Mouse (Mus musculus) lung, embryonic 15.5 days (tissue): Measurements from ENCODE around the gene St8sia1. TPM values are rescaled to one million over a fixed set of nuclear protein-coding genes. Genes with fewer than 3 reads are reported as not detected.

Experiments
- ATAC-seq: fragments of 200-750 bp; cut with Nextera tagmentation; 2 replicates; pipeline ENCODE4 v1.8.0; 2017; ENCODE audit warnings: moderate number of reproducible peaks, borderline replicate concordance; ENCODE audit not compliant: low FRiP score, low TSS enrichment; ENCODE audit errors: extremely low read depth
- H3K27ac ChIP-seq: fragments of 300-500 bp; sonication (generic); 2 replicates; pipeline ENCODE4 v1.5.1; 2015; ENCODE audit warnings: moderate library complexity, mild to moderate bottlenecking, inconsistent platforms
- H3K27me3 ChIP-seq: fragments of 300-500 bp; sonication (generic); 2 replicates; pipeline ENCODE4 v1.6.1; 2015; ENCODE audit warnings: inconsistent platforms
- H3K36me3 ChIP-seq: fragments of 300-500 bp; sonication (generic); 2 replicates; pipeline ENCODE4 v1.6.1; 2015; ENCODE audit warnings: inconsistent platforms
- H3K4me1 ChIP-seq: fragments of 300-500 bp; sonication (generic); 2 replicates; pipeline ENCODE4 v1.6.1; 2015; ENCODE audit warnings: inconsistent platforms
- H3K4me2 ChIP-seq: fragments of 300-500 bp; sonication (generic); 2 replicates; pipeline ENCODE4 v1.6.1; 2015; ENCODE audit warnings: inconsistent platforms, mild to moderate bottlenecking, moderate library complexity
- H3K4me3 ChIP-seq: fragments of 300-500 bp; sonication (generic); 2 replicates; pipeline ENCODE4 v1.5.1; 2015; ENCODE audit warnings: mild to moderate bottlenecking, inconsistent platforms
- H3K9ac ChIP-seq: fragments of 300-500 bp; sonication (generic); 2 replicates; pipeline ENCODE4 v1.6.1; 2015; ENCODE audit warnings: inconsistent platforms
- H3K9me3 ChIP-seq: fragments of 300-500 bp; sonication (generic); 2 replicates; pipeline ENCODE4 v1.6.1; 2016; ENCODE audit warnings: inconsistent platforms
- WGBS: fragments of 180-500 bp; shearing (Covaris S2); methylation state at CpG from one replicate; pipeline ENCODE4 v1.1.7; 2015; 5-methylcytosine and 5-hydroxymethylcytosine counted together
- polyA plus RNA-seq: library from polyadenylated mRNA; unstranded; fragments of >200 nt; fragmentation: Nextera tagmentation; extraction: Ambion mirVana; gene quantifications from 2 replicates; pipeline ENCODE4 v1.2.1, GENCODE M21; 2015

The St8sia1 gene
- polyA plus RNA-seq, 1 experiment from 2014 or later, result 0.46 TPM

DNA sequence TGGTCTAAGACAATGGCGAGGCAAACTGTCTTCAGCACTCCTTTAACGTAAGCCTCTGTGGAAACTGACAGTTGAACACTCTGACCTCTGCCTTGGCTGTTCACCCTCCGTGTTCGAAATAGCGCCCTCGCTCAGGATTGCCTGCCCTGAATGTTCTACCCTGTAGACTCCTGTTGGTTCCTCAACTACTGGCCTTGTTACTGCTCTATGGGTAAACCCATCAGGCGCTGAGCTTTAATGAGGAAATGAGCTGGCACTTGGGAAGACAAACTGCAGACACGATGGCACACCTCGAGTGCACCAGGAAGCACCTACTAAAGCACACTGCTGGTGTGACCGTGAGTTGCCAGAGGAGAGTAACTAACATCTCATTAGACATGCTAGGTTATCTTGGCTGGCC lies 49.6 kb downstream of the St8sia1 start:
- H3K4me3 ChIP-seq, result no peak overlapping the region
- 81% methylated on average over 10 of the region's 10 CpGs for WGBS
- H3K4me2 ChIP-seq, result no peak overlapping the region
- no peak overlapping the region for H3K9ac ChIP-seq
- H3K27me3 ChIP-seq, result no peaks in the 10 kb centered on the region
- H3K36me3 ChIP-seq, result no peaks in the 10 kb centered on the region
- no peak for ATAC-seq
- H3K4me1 ChIP-seq, result no peaks in the 10 kb centered on the region
- H3K27ac ChIP-seq, result no peak overlapping the region
- no peaks in the 10 kb centered on the region for H3K9me3 ChIP-seq

DNA sequence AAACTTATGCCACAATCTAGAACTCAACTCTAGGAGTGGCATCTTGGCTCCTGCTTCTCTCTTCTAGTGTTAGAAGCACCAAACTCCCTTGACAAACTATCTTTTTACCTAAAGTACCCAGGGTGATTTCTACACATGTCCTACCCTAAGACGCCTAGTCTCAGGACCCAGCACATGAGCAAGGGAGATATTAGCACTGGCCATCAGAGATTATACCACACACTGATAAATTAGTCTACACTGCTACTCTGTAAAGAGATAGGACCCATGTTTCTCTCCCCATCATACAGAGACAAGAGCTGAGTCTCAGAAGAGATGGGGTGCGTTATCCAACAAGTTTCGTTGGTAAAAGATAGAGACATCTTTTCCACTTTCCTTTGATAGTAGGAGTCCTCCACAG lies 53.0 kb downstream of the St8sia1 start:
- Histone ChIP-seq H3K4me3 (no peak overlapping the region), H3K27me3 (no peaks in the 10 kb centered on the region), H3K9me3 (no peaks in the 10 kb centered on the region), H3K4me2 (no peak overlapping the region), H3K27ac (no peak overlapping the region), H3K4me1 (no peaks in the 10 kb centered on the region), H3K9ac (no peak overlapping the region), H3K36me3 (no peaks in the 10 kb centered on the region)
- no peak for ATAC-seq
- WGBS, result 86% methylated on average over 3 of the region's 3 CpGs

DNA sequence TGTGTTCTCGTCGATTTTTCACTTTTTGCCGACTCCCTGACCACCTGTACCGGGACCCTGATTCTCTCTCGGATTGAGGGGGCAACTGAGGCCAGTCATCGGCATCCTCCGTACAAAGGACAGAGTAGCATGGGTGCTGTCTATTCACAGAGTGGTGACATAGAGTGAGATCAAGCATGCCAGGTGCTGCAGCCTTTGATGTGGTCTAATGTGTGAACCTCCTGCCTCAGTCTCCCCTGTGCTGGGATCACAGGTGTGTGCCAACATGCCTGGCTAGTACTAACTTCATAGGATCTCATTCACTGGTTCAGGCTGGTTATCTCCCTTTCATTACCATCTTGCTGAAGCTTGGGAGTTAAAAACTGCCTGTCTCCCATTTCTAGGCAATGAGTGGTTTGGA lies 53.5 kb downstream of the St8sia1 start:
- WGBS, result 84% methylated on average over 7 of the region's 7 CpGs

DNA sequence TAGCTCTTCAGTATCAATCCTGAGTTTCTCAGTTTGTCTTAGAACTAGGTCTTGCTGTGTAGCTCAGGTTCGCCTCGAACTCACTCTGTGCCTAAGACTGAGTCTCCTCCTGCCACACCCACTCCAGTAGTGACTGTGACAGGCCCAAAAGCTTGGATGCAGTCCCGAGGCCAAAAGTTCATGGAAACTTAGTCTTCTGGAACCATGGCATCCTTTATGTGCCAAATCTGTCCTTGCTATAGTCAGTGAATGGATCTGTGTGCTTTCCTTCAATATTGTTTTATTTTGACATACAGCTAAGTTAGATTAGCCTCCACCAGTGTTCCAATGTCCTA lies 54.5 kb downstream of the St8sia1 start:
- Histone ChIP-seq H3K4me3 (no peak overlapping the region), H3K4me2 (no peak overlapping the region), H3K4me1 (no peaks in the 10 kb centered on the region), H3K36me3 (no peaks in the 10 kb centered on the region), H3K27me3 (no peaks in the 10 kb centered on the region), H3K9ac (no peak overlapping the region), H3K9me3 (no peaks in the 10 kb centered on the region), H3K27ac (no peak overlapping the region)
- 75% methylated on average over 3 of the region's 3 CpGs for WGBS
- no peak for ATAC-seq

More for the DNA sequence above, 53.5 kb downstream of the St8sia1 start:
- H3K36me3 ChIP-seq, result no peaks in the 10 kb centered on the region
- H3K27ac ChIP-seq, result no peak overlapping the region
- no peak overlapping the region for H3K9ac ChIP-seq
- no peak overlapping the region for H3K4me3 ChIP-seq
- no peak for ATAC-seq
- H3K4me1 ChIP-seq, result no peaks in the 10 kb centered on the region
- no peak overlapping the region for H3K4me2 ChIP-seq
- H3K9me3 ChIP-seq, result no peaks in the 10 kb centered on the region
- no peaks in the 10 kb centered on the region for H3K27me3 ChIP-seq

DNA sequence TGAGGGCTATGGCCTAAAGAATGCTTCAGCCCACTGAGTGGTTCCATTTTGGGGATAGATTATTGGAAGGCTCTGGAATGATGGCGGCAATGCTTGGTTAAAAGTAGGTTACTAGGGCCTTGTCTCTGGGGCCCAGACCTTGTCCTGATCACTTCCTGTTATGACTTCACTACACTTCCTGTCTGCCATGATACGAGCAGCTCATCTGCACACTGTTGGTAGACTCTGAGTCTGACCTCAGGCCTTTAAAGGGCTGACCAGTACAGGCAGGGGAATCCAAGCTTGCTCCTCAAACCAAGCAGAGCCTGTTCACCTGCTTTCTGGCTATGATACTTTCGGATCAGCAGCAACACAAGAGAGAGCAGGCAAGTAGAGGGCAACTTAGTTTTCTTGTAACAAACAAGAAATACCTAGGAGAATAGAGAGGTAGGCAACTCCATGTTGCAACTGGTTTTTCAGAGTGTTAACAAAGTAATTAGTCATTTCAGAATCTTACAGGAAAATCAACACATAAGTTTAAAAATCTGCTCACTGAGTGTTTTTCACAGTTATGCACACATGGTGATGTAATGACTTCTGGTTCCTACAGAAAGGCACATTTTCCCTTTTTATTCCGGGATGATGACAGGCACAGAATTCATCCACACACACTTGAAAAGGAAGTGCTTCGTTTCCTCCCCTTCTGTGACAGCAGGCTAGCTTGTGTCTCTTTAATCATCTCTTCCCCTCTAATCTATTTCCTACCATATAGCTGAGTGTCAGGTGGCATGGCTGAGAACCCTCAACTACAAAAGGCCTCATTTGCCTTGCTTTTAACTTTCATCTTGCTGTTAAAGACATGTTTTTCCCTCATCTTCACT lies 55.1 kb downstream of the St8sia1 start:
- no peak for ATAC-seq
- Histone ChIP-seq H3K36me3 (no peaks in the 10 kb centered on the region), H3K9me3 (no peaks in the 10 kb centered on the region), H3K4me1 (no peaks in the 10 kb centered on the region), H3K4me3 (no peak overlapping the region), H3K4me2 (no peak overlapping the region), H3K27me3 (no peaks in the 10 kb centered on the region), H3K27ac (no peak overlapping the region), H3K9ac (no peak overlapping the region)
- 57% methylated on average over 5 of the region's 5 CpGs for WGBS

DNA sequence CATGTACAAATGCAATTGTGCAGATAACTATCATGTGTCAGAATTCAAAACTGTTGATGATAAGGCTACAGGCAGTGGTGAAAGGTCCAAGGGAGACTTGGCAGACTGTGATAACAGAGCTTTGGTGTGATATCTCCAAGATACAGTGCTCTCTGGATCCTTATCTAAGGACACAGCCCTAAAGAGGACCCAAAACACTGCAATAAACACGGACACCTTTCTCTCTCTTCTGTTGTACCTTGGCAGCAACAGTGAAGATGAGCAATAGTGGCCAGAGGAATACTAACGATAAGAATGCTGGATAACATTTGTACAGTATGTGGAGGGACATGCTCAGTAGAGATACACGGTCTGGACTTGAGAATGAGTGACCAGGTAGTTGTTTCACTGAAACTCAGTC lies 55.8 kb downstream of the St8sia1 start:
- 92% methylated on average over 3 of the region's 3 CpGs for WGBS
- Histone ChIP-seq H3K27ac (no peak overlapping the region), H3K9me3 (no peaks in the 10 kb centered on the region), H3K9ac (no peak overlapping the region), H3K36me3 (no peaks in the 10 kb centered on the region), H3K4me2 (no peak overlapping the region), H3K27me3 (no peaks in the 10 kb centered on the region), H3K4me1 (no peaks in the 10 kb centered on the region), H3K4me3 (no peak overlapping the region)
- ATAC-seq, result no peak

DNA sequence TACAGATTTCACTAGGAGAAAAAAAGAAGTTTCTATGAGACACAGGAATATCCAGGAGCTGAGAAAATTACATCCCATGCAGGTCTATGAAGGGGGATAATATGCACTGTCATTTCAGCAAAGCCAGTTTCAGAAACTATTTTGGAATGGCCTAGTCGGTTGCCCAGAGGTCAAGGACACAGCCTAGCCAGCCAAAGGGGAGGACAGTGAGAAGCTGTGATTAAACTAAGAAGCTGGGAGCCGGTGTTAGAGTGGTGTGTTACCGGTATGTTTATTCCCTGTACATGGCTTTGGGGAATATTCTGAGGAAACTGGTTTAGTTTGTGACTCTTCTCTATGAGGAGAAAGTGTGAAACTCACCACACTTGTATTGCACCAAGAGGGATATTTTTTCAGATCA lies 68.9 kb downstream of the St8sia1 start:
- Histone ChIP-seq H3K9ac (no peak overlapping the region), H3K4me1 (no peaks in the 10 kb centered on the region), H3K36me3 (no peaks in the 10 kb centered on the region), H3K4me2 (no peak overlapping the region), H3K27ac (no peak overlapping the region), H3K9me3 (no peaks in the 10 kb centered on the region), H3K4me3 (no peak overlapping the region), H3K27me3 (no peaks in the 10 kb centered on the region)
- no peak for ATAC-seq
- 73% methylated on average over 3 of the region's 3 CpGs for WGBS

DNA sequence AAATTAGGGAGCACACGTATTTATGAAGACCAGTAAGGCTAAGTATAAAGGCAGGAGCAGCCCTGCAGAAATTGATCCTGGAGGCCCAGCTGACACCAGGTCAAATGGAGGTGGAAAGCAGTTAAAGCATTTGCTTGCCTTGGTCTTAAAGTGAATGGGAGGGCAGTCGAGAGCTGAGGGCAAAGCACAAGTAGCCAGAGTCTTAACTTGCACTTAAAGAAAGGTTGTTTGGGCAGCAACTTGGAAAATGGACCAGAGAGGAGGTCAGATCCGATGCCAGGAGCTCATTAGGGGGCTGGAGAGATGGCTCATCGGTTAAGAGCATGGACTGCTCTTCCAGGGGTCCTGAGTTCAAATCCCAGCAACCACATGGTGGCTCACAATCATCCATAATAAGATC lies 70.5 kb downstream of the St8sia1 start:
- Histone ChIP-seq H3K9me3 (no peaks in the 10 kb centered on the region), H3K9ac (no peak overlapping the region), H3K27ac (no peak overlapping the region), H3K27me3 (no peaks in the 10 kb centered on the region), H3K4me3 (no peak overlapping the region), H3K4me1 (no peaks in the 10 kb centered on the region), H3K36me3 (no peaks in the 10 kb centered on the region), H3K4me2 (no peak overlapping the region)
- no peak for ATAC-seq
- WGBS, result 69% methylated on average over 4 of the region's 4 CpGs

DNA sequence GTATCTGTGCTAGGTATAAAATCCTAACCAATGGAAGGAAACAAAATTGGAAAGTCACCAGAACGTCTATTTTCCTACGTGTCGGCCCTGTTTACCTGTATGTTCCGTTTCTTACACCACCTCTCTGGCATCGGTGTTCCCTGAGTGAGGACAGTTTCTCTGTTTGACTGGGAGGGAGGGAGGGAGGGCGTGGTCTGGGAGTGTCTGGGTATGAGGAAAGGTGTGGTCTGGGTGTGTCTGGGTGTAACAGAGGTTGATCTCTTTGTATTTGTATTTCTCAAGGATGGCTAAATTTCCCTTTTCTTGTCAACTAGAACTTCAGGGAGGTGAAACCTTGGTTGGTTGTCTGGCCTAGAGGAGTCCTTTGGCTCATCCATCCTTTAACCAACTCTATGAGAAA lies 73.9 kb downstream of the St8sia1 start:
- H3K9ac ChIP-seq, result no peak overlapping the region
- no peaks in the 10 kb centered on the region for H3K9me3 ChIP-seq
- WGBS, result 83% methylated on average over 6 of the region's 6 CpGs
- no peak overlapping the region for H3K4me3 ChIP-seq
- H3K27me3 ChIP-seq, result no peaks in the 10 kb centered on the region
- no peaks in the 10 kb centered on the region for H3K4me1 ChIP-seq
- H3K27ac ChIP-seq, result no peak overlapping the region
- H3K36me3 ChIP-seq, result no peaks in the 10 kb centered on the region
- no peak overlapping the region for H3K4me2 ChIP-seq
- no peak for ATAC-seq

DNA sequence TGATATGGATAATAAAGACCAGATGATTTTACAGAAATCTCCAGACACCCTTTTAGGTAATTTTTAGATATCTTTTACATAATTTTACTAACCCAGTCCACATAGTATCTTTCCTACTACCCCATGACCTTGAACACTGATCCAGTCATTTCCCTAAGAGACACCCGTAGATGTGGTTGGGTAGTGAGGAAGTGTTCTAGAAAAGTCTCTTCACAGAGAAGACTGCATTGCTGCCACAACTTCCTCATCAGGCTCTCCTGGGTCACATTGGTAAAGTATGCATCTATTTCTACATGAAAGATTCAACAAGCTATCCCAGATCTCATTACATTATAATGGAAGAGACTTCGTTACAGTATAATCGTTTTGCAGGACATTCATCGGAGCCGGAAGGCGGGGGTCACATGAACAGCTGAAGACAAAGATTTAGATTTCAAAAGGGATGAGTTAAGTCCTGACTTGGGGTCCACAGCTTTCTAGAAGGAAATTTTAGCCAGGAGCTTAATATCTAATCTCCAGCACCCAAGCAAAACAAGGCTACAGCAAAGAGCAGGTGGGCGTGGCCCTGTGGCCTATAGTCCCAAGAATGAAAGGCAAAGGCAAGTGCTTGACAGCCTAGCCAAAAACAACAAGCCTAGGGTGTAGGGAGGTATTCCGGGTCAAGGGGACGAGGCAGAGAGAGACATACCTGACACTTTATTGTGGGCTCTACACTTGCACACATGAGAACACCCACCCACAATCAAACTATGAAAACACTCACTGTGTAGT lies 75.1 kb downstream of the St8sia1 start:
- no peak for ATAC-seq
- Histone ChIP-seq H3K4me1 (no peaks in the 10 kb centered on the region), H3K9ac (no peak overlapping the region), H3K4me3 (no peak overlapping the region), H3K27ac (no peak overlapping the region), H3K4me2 (no peak overlapping the region), H3K36me3 (no peaks in the 10 kb centered on the region), H3K9me3 (no peaks in the 10 kb centered on the region), H3K27me3 (no peaks in the 10 kb centered on the region)
- 90% methylated on average over 9 of the region's 9 CpGs for WGBS

DNA sequence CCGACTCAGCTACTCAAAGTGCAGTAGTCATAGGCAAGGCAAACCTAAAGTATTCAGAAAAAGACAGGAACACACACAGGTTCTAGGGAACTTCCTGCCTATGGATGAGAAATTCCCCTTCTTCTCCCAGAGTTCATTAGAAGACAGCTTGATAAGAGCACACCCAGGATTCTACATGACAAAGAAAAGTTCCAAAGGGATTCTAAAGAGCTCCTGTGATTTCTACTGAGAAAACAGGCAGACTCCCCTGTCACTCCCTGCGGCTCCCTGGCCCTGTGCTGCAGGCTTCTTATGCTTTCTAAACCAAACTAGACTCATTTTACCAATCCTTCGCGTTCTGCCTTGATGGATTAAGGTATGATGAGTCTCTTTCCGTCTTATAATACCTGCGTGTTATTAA lies 75.9 kb downstream of the St8sia1 start:
- Histone ChIP-seq H3K27ac (no peak overlapping the region), H3K27me3 (no peaks in the 10 kb centered on the region), H3K4me1 (no peaks in the 10 kb centered on the region), H3K9me3 (no peaks in the 10 kb centered on the region), H3K36me3 (no peaks in the 10 kb centered on the region), H3K4me3 (no peak overlapping the region), H3K9ac (no peak overlapping the region), H3K4me2 (no peak overlapping the region)
- ATAC-seq, result no peak
- 82% methylated on average over 6 of the region's 6 CpGs for WGBS

DNA sequence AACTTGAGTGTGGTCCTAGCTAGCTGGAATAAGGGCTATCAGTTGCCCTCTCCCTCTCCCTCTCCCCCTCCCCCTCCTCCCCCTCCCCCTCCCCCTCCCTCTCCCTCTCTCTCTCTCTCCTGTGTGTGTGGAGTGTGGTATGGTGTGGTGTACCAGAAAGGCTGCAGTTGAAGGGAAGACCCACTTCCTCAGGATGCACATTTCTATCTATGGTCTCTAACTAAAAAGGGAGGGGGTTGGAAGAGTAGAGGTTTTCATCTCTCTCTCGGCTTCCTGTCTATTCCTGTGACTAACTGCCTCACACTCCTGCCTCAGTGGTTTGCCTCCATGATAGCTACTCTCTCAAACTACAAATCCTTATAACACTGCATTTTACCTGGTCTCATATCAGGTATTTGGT lies 76.9 kb downstream of the St8sia1 start:
- Histone ChIP-seq H3K4me2 (no peak overlapping the region), H3K4me3 (no peak overlapping the region), H3K9me3 (no peaks in the 10 kb centered on the region), H3K36me3 (no peaks in the 10 kb centered on the region), H3K9ac (no peak overlapping the region), H3K27ac (no peak overlapping the region), H3K27me3 (no peaks in the 10 kb centered on the region), H3K4me1 (no peaks in the 10 kb centered on the region)
- WGBS, result 59% methylated on average over 1 of the region's 1 CpGs
- no peak for ATAC-seq
